Mouse (Mus musculus): ENCODE results near the gene Col4a3. TPM values are rescaled to one million over a fixed set of nuclear protein-coding genes. Genes with fewer than 3 reads are reported as not detected.

The Col4a3 gene
- polyA plus RNA-seq, 1 experiment from 2014 or later, result 21.9 TPM

DNA sequence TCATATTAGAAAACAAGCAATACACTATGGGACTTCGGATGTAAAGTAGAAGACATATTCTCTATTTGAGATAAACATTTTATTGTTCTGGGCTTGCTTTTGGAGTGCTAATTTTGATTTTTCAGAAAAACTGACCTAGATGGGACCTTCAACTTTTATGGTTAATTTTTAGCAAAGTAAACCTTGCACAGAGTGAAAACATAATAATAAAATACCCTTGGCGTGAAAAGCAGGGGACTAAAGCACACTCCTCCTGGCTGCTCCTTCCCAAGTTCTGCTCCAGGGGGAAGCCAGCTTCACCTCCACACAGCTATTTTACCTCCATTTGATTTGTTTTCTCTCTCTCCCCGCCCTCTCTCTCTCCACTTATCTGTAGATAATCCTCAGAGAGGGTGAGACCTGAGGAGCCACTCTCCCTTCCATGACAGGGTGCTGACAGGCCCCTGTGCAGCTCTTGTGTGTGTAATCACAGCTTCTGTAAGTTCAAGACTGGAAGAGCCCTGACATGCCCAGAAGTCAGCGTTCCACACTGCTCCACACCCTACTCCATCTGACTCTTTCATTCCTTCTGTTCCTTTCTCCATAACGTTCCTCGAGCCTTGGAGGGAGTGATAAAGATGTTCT, 44.6 kb downstream of the Col4a3 start:
- Histone ChIP-seq H3K9ac (ENCODE audit: low read depth, low read length) (no peak overlapping the region), H3K4me2 (ENCODE audit: low read length) (no peak overlapping the region), H3K27ac (no peak overlapping the region), H3K27me3 (ENCODE audit: insufficient read depth, low read length) (no peaks in the 10 kb centered on the region), H3K9me3 (replicated peaks; ENCODE audit: low read length) (no peaks in the 10 kb centered on the region), H3K4me3 (replicated peaks; ENCODE audit: low read depth, low read length) (no peak overlapping the region), H3K36me3 (ENCODE audit: insufficient read depth, low read length) (no peaks in the 10 kb centered on the region), H3K4me1 (replicated peaks; ENCODE audit: insufficient read depth, low read length) (no peaks in the 10 kb centered on the region)
- ATAC-seq (replicated peaks; ENCODE audit: low FRiP score, low read depth), result no peak
- TF ChIP-seq CTCF (IDR thresholded peaks at IDR 0.05; ENCODE audit: low read depth), result no peak
- WGBS, result 56% methylated on average over 6 of the region's 6 CpGs
- no peak for DNase-seq (ENCODE audit: low spot score)

GRCm38 (mm10) chr1:82634545-82635253, 48.0 kb downstream of the Col4a3 start:
- peak; percentile 23 for DNase-seq (ENCODE audit: low spot score)
- ATAC-seq (replicated peaks; ENCODE audit: low FRiP score, low read depth), result peak; percentile 89
- 0 out of 2 replicates have a peak overlapping the region, but pooled peaks have one; percentile 21 for H3K27ac ChIP-seq
- no peaks in the 10 kb centered on the region for H3K27me3 ChIP-seq (ENCODE audit: insufficient read depth, low read length)
- H3K9ac ChIP-seq (ENCODE audit: low read depth, low read length), result no peak overlapping the region
- WGBS, result 47% methylated on average over 19 of the region's 19 CpGs
- H3K9me3 ChIP-seq (replicated peaks; ENCODE audit: low read length), result no peaks in the 10 kb centered on the region
- no peak overlapping the region for H3K4me2 ChIP-seq (ENCODE audit: low read length)
- H3K4me1 ChIP-seq (replicated peaks; ENCODE audit: insufficient read depth, low read length), result 0 out of 2 replicates have a peak, but pooled peaks cover 5% of the 10 kb centered on the region
- H3K4me3 ChIP-seq (replicated peaks; ENCODE audit: low read depth, low read length), result no peak overlapping the region
- no peak for TF ChIP-seq CTCF (IDR thresholded peaks at IDR 0.05; ENCODE audit: low read depth)
- no peaks in the 10 kb centered on the region for H3K36me3 ChIP-seq (ENCODE audit: insufficient read depth, low read length)

- TF ChIP-seq CTCF (IDR thresholded peaks at IDR 0.05; ENCODE audit: low read depth), result no peak
- no peaks in the 10 kb centered on the region for H3K27me3 ChIP-seq (ENCODE audit: insufficient read depth, low read length)
- no peaks in the 10 kb centered on the region for H3K9me3 ChIP-seq (replicated peaks; ENCODE audit: low read length)
- DNase-seq (ENCODE audit: low spot score), result no peak
- no peaks in the 10 kb centered on the region for H3K36me3 ChIP-seq (ENCODE audit: insufficient read depth, low read length)
- no peak overlapping the region for H3K9ac ChIP-seq (ENCODE audit: low read depth, low read length)
- H3K4me1 ChIP-seq (replicated peaks; ENCODE audit: insufficient read depth, low read length), result 0 out of 2 replicates have a peak, but pooled peaks cover 5% of the 10 kb centered on the region
- no peak overlapping the region for H3K4me2 ChIP-seq (ENCODE audit: low read length)
- H3K4me3 ChIP-seq (replicated peaks; ENCODE audit: low read depth, low read length), result no peak overlapping the region
- ATAC-seq (replicated peaks; ENCODE audit: low FRiP score, low read depth), result 0 out of 2 replicates have a peak, but pooled peaks have one; percentile 3
- no peak overlapping the region for H3K27ac ChIP-seq
- 82% methylated on average over 9 of the region's 9 CpGs for whole genome bisulfite sequencing
These were observed 48.5 kb downstream of the Col4a3 start for GRCm38 (mm10) chr1:82635254-82635620.

DNA sequence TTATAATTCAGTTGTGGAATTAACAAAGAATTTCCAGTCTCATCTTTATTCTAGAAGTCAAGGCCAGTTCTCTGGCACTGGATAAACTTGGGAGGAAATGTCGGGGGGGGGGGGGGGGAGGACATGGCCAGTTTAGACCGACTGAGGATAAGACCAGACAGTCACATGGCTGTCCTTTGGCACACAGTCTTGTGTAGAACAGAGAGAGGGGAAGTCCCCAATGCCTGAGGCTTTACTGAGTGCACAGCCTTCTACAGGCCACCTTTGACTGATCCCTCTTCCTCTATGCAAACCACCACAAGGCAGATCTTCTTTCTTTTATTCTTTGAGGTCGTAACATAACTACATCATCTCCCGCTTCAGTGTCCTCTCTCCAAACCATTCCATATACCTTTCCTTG, 49.6 kb downstream of the Col4a3 start:
- Histone ChIP-seq H3K4me3 (replicated peaks; ENCODE audit: low read depth, low read length) (no peak overlapping the region), H3K36me3 (ENCODE audit: insufficient read depth, low read length) (no peaks in the 10 kb centered on the region), H3K9me3 (replicated peaks; ENCODE audit: low read length) (no peaks in the 10 kb centered on the region), H3K4me1 (replicated peaks; ENCODE audit: insufficient read depth, low read length) (0 out of 2 replicates have a peak, but pooled peaks cover 5% of the 10 kb centered on the region), H3K27ac (no peak overlapping the region), H3K9ac (ENCODE audit: low read depth, low read length) (no peak overlapping the region), H3K4me2 (ENCODE audit: low read length) (no peak overlapping the region), H3K27me3 (ENCODE audit: insufficient read depth, low read length) (no peaks in the 10 kb centered on the region)
- ATAC-seq (replicated peaks; ENCODE audit: low FRiP score, low read depth) (no peak), DNase-seq (ENCODE audit: low spot score) (no peak)
- no peak for TF ChIP-seq CTCF (IDR thresholded peaks at IDR 0.05; ENCODE audit: low read depth)
- 65% methylated on average over 4 of the region's 4 CpGs for WGBS

GRCm38 (mm10) chr1:82637414-82637813, 50.7 kb downstream of the Col4a3 start:
- no peak overlapping the region for H3K4me3 ChIP-seq (replicated peaks; ENCODE audit: low read depth, low read length)
- H3K27ac ChIP-seq, result no peak overlapping the region
- 0 out of 2 replicates have a peak, but pooled peaks cover 5% of the 10 kb centered on the region for H3K4me1 ChIP-seq (replicated peaks; ENCODE audit: insufficient read depth, low read length)
- H3K9me3 ChIP-seq (replicated peaks; ENCODE audit: low read length), result no peaks in the 10 kb centered on the region
- no peak overlapping the region for H3K4me2 ChIP-seq (ENCODE audit: low read length)
- no peak for ATAC-seq (replicated peaks; ENCODE audit: low FRiP score, low read depth)
- no peak for TF ChIP-seq CTCF (IDR thresholded peaks at IDR 0.05; ENCODE audit: low read depth)
- DNase-seq (ENCODE audit: low spot score), result no peak
- H3K36me3 ChIP-seq (ENCODE audit: insufficient read depth, low read length), result no peaks in the 10 kb centered on the region
- no peak overlapping the region for H3K9ac ChIP-seq (ENCODE audit: low read depth, low read length)
- 93% methylated on average over 7 of the region's 7 CpGs for WGBS
- H3K27me3 ChIP-seq (ENCODE audit: insufficient read depth, low read length), result no peaks in the 10 kb centered on the region

- DNase-seq (ENCODE audit: low spot score), result no peak
- no peak for ATAC-seq (replicated peaks; ENCODE audit: low FRiP score, low read depth)
- Histone ChIP-seq H3K4me2 (ENCODE audit: low read length) (no peak overlapping the region), H3K9me3 (replicated peaks; ENCODE audit: low read length) (no peaks in the 10 kb centered on the region), H3K36me3 (ENCODE audit: insufficient read depth, low read length) (no peaks in the 10 kb centered on the region), H3K4me1 (replicated peaks; ENCODE audit: insufficient read depth, low read length) (0 out of 2 replicates have a peak, but pooled peaks cover 5% of the 10 kb centered on the region), H3K9ac (ENCODE audit: low read depth, low read length) (no peak overlapping the region), H3K27me3 (ENCODE audit: insufficient read depth, low read length) (no peaks in the 10 kb centered on the region), H3K27ac (no peak overlapping the region), H3K4me3 (replicated peaks; ENCODE audit: low read depth, low read length) (no peak overlapping the region)
- WGBS, result 85% methylated on average over 2 of the region's 2 CpGs
- TF ChIP-seq CTCF (IDR thresholded peaks at IDR 0.05; ENCODE audit: low read depth), result 0 out of 2 replicates have a peak, but pooled peaks have one; percentile 5
These were observed 51.7 kb downstream of the Col4a3 start for GRCm38 (mm10) chr1:82638428-82638827.

All from kidney, postnatal 0 days (tissue).